Mouse (Mus musculus): ENCODE measurements around the gene Pkdrej.
"Not testable (repeated sequence)": the region's sequence is repeated elsewhere in the genome, so short reads cannot be mapped to it uniquely, and the experiment has no call there.

Pkdrej gene

GRCm38 (mm10) chr15:85821203-85822010 is at the start of gene Pkdrej:
Gene Pkdrej, minus strand, starts transcription at chr15:85821734.
- DNase-seq (ENCODE audit: inconsistent ontology term), result peak; percentile 17

DNA sequence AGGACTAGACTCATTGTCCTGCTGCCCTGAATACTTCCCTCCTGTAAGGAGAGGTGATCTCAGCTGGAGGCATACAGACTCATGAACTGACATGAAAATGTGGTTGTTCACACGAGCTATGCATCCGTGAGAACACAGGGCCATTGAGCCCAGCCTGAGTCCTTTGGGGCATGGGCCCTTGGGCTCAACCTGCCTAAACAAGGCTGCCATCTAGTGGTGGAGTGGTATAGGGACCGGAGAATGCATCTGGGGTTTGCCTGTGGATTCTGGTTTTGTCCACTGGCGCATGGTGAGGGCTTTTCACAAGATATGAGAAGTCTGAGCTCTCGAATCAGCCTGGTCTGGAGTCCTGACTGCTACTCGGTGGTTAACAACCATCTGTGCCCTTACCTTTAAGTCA is 46.2 kb upstream of the Pkdrej start:
- peak; percentile 62 for DNase-seq (ENCODE audit: inconsistent ontology term)

- DNase-seq (ENCODE audit: inconsistent ontology term), result not testable (repeated sequence)
These were observed 44.4 kb upstream of the Pkdrej start for GRCm38 (mm10) chr15:85865913-85866312.

GRCm38 (mm10) chr15:85859490-85860031 is 38.0 kb upstream of the Pkdrej start, which contains the start of gene Gtse1:
Gene Gtse1, plus strand, starts transcription at chr15:85859745.
- DNase-seq (ENCODE audit: inconsistent ontology term), result peak; percentile 96

DNA sequence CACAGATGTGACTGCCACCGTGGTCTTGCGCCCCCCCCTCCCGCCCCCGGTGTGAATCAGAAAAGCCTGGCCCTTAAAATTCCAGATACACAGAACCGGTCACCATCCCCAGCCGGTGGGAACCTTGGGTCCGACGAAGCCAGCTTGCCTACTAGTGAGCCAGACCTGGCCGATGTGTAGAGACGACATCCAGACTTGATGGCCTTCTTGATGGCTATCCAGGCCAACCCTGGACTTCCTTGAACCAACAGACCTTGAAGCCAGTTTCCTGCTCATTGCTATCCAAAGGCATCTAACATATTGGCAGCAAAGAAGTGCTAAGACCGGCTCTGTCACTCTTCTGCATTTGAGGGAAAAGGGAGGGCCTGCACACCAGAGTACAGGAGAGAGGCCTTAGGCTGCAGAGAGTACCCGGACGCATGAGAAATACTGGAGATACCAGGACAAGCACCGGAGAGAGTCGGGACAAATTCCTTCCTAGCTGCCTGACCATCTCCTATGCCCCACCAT is 37.5 kb upstream of the Pkdrej start:
- no peak for DNase-seq (ENCODE audit: inconsistent ontology term)

GRCm38 (mm10) chr15:85851656-85852392 is 30.3 kb upstream of the Pkdrej start:
- no peak for DNase-seq (ENCODE audit: inconsistent ontology term)

GRCm38 (mm10) chr15:85845071-85845470 is 23.5 kb upstream of the Pkdrej start:
- no peak for DNase-seq (ENCODE audit: inconsistent ontology term)

GRCm38 (mm10) chr15:85841796-85842360 is 20.3 kb upstream of the Pkdrej start:
- DNase-seq (ENCODE audit: inconsistent ontology term), result no peak

DNA sequence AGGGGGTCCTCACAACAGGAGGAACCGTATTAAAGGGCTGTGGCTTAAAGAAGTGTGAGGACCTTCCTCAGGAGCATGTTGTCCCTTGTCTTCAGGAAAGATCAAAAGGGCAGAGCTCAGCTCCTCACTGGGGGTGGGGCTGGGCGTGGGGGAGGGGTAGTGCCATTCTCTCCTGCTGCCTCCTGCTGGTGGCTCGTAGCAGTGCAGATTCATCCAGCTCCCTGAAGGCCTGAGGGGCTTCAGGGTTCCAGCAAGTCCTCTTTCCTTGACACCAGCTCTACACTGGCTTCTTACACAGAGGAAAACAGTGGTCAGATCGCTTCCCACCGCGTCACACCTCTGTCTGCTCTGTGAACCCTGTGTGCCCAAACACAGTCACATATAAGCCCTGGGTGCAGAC is 19.4 kb upstream of the Pkdrej start:
- DNase-seq (ENCODE audit: inconsistent ontology term), result no peak

DNA sequence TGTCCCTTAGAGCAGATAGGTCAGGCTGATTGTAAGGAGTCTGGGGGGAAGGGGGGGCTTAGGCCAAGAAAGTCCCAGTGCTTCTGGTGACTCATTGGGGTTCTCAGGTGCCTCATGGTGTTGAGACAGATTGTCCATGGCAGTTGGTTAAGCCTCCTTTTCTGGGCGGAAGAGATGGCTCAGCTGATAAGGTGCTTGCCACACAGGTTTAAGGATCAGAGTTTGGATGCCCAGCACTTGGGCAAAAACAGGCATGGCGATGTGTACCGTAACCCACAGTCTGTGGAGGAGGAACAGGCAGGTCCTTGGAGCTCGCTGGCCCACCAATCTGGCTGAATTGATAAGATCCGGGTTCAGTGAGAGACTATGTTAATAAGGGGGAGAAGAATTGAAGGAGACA is 15.4 kb upstream of the Pkdrej start:
- DNase-seq (ENCODE audit: inconsistent ontology term), result no peak

DNA sequence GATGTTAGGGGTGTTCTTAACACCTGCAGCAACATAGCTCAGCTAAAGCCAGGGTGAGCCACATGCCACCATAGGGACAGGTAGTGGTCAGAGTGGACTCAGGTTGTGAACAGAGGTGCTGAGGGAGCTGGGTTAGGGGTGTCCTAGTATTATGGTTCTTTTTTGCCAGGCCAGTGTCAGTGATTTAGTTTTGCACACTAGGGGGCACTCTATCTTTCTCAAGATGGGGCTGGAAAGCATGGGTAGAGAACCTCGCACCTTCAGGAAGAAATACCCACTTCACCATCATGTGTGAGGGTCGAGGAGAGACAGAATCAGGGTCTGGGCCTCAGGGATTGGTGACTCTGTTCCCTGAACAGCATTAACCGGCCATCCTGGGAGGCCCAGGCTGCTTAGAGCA is 13.8 kb upstream of the Pkdrej start:
- no peak for DNase-seq (ENCODE audit: inconsistent ontology term)

DNA sequence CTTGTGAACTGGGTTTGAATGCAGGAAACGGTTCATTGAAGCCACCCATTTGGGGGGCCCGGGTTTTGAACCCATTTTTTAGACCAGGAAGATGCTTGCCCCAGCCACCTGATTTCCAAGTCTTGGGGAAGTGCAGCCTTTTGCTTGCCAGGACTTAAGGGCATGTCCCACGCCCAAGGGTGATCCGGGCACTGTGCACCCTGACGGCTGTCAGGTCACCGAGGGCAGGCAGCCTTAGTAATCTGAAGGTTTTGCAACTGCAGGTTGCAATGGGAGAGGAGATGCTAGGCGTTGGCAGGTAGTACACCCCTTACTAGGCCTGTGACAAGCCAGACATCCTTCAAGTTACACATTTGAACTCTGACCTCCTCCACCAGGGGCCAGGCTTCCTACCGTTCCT is 11.1 kb upstream of the Pkdrej start:
- DNase-seq (ENCODE audit: inconsistent ontology term), result no peak

DNA sequence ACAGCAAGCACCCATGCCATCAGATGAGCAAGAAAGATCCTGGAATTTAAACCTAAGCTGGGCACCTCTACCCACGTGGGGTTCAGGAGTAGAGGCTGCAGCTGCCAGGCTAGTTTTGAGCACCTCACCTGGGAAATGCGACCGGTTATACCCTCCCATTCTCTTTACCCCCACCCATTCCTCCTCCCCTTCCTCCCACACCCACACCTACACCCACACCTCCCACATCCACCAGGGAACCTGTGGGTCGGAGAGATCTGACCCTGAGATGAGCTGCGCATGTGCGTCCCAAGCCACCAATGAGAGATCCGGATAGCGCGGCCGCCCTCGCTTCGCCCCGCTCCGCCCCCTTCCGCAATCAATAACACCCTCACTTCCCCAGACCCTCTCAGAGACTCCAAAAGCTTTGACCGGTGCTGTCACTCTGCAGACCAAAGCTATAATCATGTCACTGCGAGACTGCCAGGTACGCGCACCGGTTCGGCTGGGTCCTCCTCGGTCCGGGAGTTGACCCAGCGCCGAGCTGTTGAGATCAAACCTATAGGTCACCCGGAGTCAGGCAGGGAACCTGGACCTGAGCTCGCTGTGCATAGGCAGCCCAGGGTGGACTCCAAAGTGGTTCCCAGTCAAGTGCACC is 10.5 kb upstream of the Pkdrej start, which contains the start of gene Ttc38:
TSS of gene Ttc38 (plus strand) at position 353 of the 637 bp plus-strand sequence.
- peak; percentile 78 for DNase-seq (ENCODE audit: inconsistent ontology term)

GRCm38 (mm10) chr15:85829470-85829869 is 7.9 kb upstream of the Pkdrej start:
- DNase-seq (ENCODE audit: inconsistent ontology term), result no peak

GRCm38 (mm10) chr15:85828071-85828470 is 6.5 kb upstream of the Pkdrej start:
- no peak for DNase-seq (ENCODE audit: inconsistent ontology term)

DNA sequence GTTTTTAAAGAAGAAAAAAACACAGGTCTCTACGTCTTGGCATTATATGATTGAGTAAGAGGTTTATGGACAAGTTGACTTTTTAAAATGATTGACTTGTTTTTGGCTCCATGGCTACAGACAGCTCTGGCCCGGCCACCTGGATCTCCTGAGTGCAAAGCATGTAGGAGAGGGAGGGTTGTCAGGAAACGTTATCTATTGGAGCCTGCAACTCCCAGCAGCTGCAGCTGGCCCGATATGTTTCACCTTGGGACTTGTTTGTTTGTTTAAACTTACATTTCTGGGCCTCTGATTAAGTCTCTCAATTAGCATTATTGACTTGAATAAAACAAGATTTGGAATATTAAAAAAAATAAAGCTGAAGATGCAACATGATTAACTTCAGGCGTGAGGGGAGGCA is 5.1 kb upstream of the Pkdrej start:
- DNase-seq (ENCODE audit: inconsistent ontology term), result no peak

GRCm38 (mm10) chr15:85822011-85822359 is 451 bp upstream of the Pkdrej start:
- DNase-seq (ENCODE audit: inconsistent ontology term), result no peak

DNA sequence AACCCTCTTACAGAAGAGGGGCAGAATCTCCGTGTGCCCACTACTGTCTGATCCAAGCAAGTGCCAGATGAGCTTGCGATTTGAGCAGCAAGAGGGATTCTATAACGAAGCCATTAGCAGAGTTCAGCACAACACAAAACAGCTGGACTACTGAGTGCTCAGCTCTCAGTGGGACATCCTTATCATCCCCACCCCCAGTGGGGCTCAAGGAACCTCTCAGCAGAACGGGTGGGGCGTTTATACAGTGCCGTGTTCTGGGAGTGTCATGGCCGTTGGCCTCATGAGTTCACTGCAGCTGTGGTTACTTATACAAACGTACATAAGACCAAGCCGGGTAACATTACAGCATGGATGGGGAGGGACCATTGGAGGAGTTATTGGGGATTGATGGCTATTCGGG is 8.1 kb downstream of the Pkdrej start:
- no peak for DNase-seq (ENCODE audit: inconsistent ontology term)

GRCm38 (mm10) chr15:85811535-85812277 is 9.8 kb downstream of the Pkdrej start, which contains the start of gene Cdpf1:
Gene Cdpf1, minus strand, starts transcription at chr15:85811697.
- DNase-seq (ENCODE audit: inconsistent ontology term), result peak; percentile 99

GRCm38 (mm10) chr15:85810806-85811521 is 10.6 kb downstream of the Pkdrej start:
- no peak for DNase-seq (ENCODE audit: inconsistent ontology term)

All from Muller cell, postnatal 12 days (primary cell).